Mouse (Mus musculus): Measurements from ENCODE around the gene Ino80b.

Ino80b gene

GRCm38 (mm10) chr6:83140044-83140443 is 14.8 kb upstream of the Ino80b start:
- no peak for DNase-seq (ENCODE audit: low spot score)

- DNase-seq (ENCODE audit: low spot score) = no peak
Measured at GRCm38 (mm10) chr6:83138056-83138455, 12.8 kb upstream of the Ino80b start.

GRCm38 (mm10) chr6:83137576-83137950 is 12.3 kb upstream of the Ino80b start:
- peak; percentile 88 for DNase-seq (ENCODE audit: low spot score)

- no peak for DNase-seq (ENCODE audit: low spot score)
Measured at GRCm38 (mm10) chr6:83136881-83137575, 11.8 kb upstream of the Ino80b start.

- no peak for DNase-seq (ENCODE audit: low spot score)
Measured at GRCm38 (mm10) chr6:83136291-83136880, 11.2 kb upstream of the Ino80b start.

- DNase-seq (ENCODE audit: low spot score) = peak; percentile 66
Measured at GRCm38 (mm10) chr6:83135571-83136161, 10.4 kb upstream of the Ino80b start.

GRCm38 (mm10) chr6:83134951-83135513 is 9.8 kb upstream of the Ino80b start, which contains the start of gene Rtkn:
Gene Rtkn, plus strand, starts transcription at chr6:83135463.
- DNase-seq (ENCODE audit: low spot score) = no peak

- no peak for DNase-seq (ENCODE audit: low spot score)
Measured at GRCm38 (mm10) chr6:83134226-83134625, 9.0 kb upstream of the Ino80b start.

- no peak for DNase-seq (ENCODE audit: low spot score)
Measured at GRCm38 (mm10) chr6:83132176-83132919, 7.1 kb upstream of the Ino80b start.

GRCm38 (mm10) chr6:83131469-83132034 is 6.3 kb upstream of the Ino80b start:
- peak; percentile 79 for DNase-seq (ENCODE audit: low spot score)

- DNase-seq (ENCODE audit: low spot score) = no peak
Measured at GRCm38 (mm10) chr6:83127419-83127818, 2.2 kb upstream of the Ino80b start.

- peak; percentile 95 for DNase-seq (ENCODE audit: low spot score)
Measured at GRCm38 (mm10) chr6:83124851-83125312, 349 bp downstream of the Ino80b start.

GRCm38 (mm10) chr6:83122961-83123360 is 2.3 kb downstream of the Ino80b start:
- DNase-seq (ENCODE audit: low spot score) = no peak

GRCm38 (mm10) chr6:83121863-83122710 is 3.1 kb downstream of the Ino80b start:
- DNase-seq (ENCODE audit: low spot score) = no peak

- DNase-seq (ENCODE audit: low spot score) = peak; percentile 99
Measured at GRCm38 (mm10) chr6:83120930-83121862, 4.0 kb downstream of the Ino80b start, which contains the start of gene Wbp1. Gene Wbp1, minus strand, starts transcription at chr6:83121559.

- no peak for DNase-seq (ENCODE audit: low spot score)
Measured at GRCm38 (mm10) chr6:83119734-83120051, 5.5 kb downstream of the Ino80b start.

GRCm38 (mm10) chr6:83118825-83119733 is 6.2 kb downstream of the Ino80b start:
- no peak for DNase-seq (ENCODE audit: low spot score)

GRCm38 (mm10) chr6:83118369-83118768 is 6.9 kb downstream of the Ino80b start:
- DNase-seq (ENCODE audit: low spot score) = no peak

GRCm38 (mm10) chr6:83117616-83118015 is 7.6 kb downstream of the Ino80b start:
- DNase-seq (ENCODE audit: low spot score) = no peak
